In the genomic region with DNA sequence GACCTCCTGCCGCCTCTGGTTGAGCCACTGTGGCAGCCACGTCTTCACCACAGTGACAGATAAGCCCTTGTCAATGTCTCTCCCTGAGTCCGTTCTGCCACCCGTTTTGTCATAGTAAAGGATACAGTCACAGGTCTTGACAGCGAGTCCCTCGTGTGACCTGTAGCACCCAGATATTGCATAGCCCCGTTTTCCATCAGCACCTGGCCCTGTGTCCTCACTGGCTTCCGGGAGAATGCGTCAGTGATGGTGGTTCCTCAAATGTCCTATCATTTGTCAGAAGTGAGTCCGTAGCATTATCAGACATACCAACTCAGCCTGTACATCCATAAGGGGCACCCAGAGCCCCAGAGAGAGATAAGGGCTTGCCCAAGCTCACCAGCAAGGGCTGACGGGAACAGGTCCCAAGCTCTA, we compare ENCODE assay signal across 10 mouse cellular contexts. TPM values are rescaled to one million over a fixed set of nuclear protein-coding genes. Genes with fewer than 3 reads are reported as not detected.
DNase-seq lines count a peak whose midpoint lies in the region; ATAC-seq lines count a peak whose summit lies in the region.
"Had no signal": no experiment of that assay in that cellular context is flagged by ENCODE, and none has a peak within 500 bp of the region (broad histone marks: within the 10 kb centered on the region; RNA-seq: fewer than 3 reads in every experiment).

No protein-coding gene starts in this region.

- WGBS in lung, embryonic 16.5 days, result 71% methylated on average over 11 of the region's 11 CpGs
- WGBS in limb, embryonic 15.5 days, result 84% methylated on average over 11 of the region's 11 CpGs

- H3K4me2 ChIP-seq in lung, embryonic 16.5 days (ENCODE audit: low read depth, low read length), result no peak overlapping the region; the same call in 1 of the 2 replicates
- H3K4me2 ChIP-seq in limb, embryonic 15.5 days, result no peak overlapping the region

- H3K9me3 ChIP-seq in lung, embryonic 16.5 days (ENCODE audit: control insufficient read depth, low read length), result peaks cover 5% of the 10 kb centered on the region
- no peaks in the 10 kb centered on the region for H3K9me3 ChIP-seq in limb, embryonic 15.5 days

- no peak overlapping the region for H3K4me3 ChIP-seq in lung, embryonic 16.5 days (ENCODE audit: low read length)
- no peak overlapping the region for H3K4me3 ChIP-seq in limb, embryonic 15.5 days

- no peaks in the 10 kb centered on the region for H3K27me3 ChIP-seq in lung, embryonic 16.5 days (ENCODE audit: control insufficient read depth, insufficient read depth, low read depth, low read length)
- no peaks in the 10 kb centered on the region for H3K27me3 ChIP-seq in limb, embryonic 15.5 days

- ATAC-seq in lung, embryonic 16.5 days (ENCODE audit: low read depth), result no peak
- ATAC-seq in limb, embryonic 15.5 days (ENCODE audit: insufficient number of reproducible peaks, low FRiP score, low TSS enrichment, low read depth), result no peak
- ATAC-seq: hindbrain, postnatal 0 days had no signal

- H3K27ac ChIP-seq in lung, embryonic 16.5 days (ENCODE audit: low read length), result peak overlapping the region; percentile 98
- peak overlapping the region; percentile 34; the same call in 1 of the 2 replicates for H3K27ac ChIP-seq in limb, embryonic 15.5 days
- H3K27ac ChIP-seq: hindbrain, postnatal 0 days had no signal

- H3K9ac ChIP-seq in lung, embryonic 16.5 days (ENCODE audit: low read length), result no peak overlapping the region
- no peak overlapping the region for H3K9ac ChIP-seq in limb, embryonic 15.5 days

- no peak for DNase-seq in lung, postnatal 10 days
- peak; percentile 70 for DNase-seq in c-Kit-positive CD71-positive TER-119-negative erythroid progenitor cells, embryonic 14.5 days (ENCODE audit: low read depth)
- peak; percentile 23 for DNase-seq in naive thymus-derived CD4-positive, alpha-beta T cell, adult 2 months (ENCODE audit: low read depth)
- no peak for DNase-seq in layer of hippocampus, adult 9-10 months (ENCODE audit: low spot score)
- no peak for DNase-seq in cerebellum, adult 9-11 months
- DNase-seq in testis, postnatal 14 days (ENCODE audit: low spot score), result no peak
- DNase-seq: right cerebral cortex, postnatal 4 days had no signal

- H3K4me1 ChIP-seq in lung, embryonic 16.5 days (replicated peaks; ENCODE audit: control insufficient read depth, insufficient read depth, low read length), result peaks cover 24% of the 10 kb centered on the region
- H3K4me1 ChIP-seq in limb, embryonic 15.5 days, result peaks cover 23% of the 10 kb centered on the region

- H3K36me3 ChIP-seq in lung, embryonic 16.5 days (ENCODE audit: control insufficient read depth, insufficient read depth, low read length), result peaks cover 19% of the 10 kb centered on the region
- peaks cover 46% of the 10 kb centered on the region for H3K36me3 ChIP-seq in limb, embryonic 15.5 days

RNA-seq across cellular contexts. Expression of a gene that starts 38.7 kb away (rescaled TPM):
- polyA plus RNA-seq in lung, embryonic 16.5 days (2015; fragmentation: Nextera tagmentation; extraction: Ambion mirVana), result 193 and 220 TPM in 2 replicates
- polyA plus RNA-seq in limb, embryonic 15.5 days (2015; fragmentation: Nextera tagmentation; extraction: Ambion mirVana), result 207 and 214 TPM in 2 replicates

RNA-seq across cellular contexts. Expression of a gene that starts 41.8 kb away (rescaled TPM):
- polyA plus RNA-seq in lung, embryonic 16.5 days (2015; fragmentation: Nextera tagmentation; extraction: Ambion mirVana), result 170 and 179 TPM in 2 replicates
- polyA plus RNA-seq in limb, embryonic 15.5 days (2015; fragmentation: Nextera tagmentation; extraction: Ambion mirVana), result 117 and 133 TPM in 2 replicates

Comparison
In these comparisons a context has a peak if more than half of its experiments do, and no peak if none do; other contexts are left out.
1. DNase-seq: peak in c-Kit-positive CD71-positive TER-119-negative erythroid progenitor cells, embryonic 14.5 days (single experiment) and naive thymus-derived CD4-positive, alpha-beta T cell, adult 2 months (single experiment); none in lung, postnatal 10 days (single experiment), layer of hippocampus, adult 9-10 months (single experiment), cerebellum, adult 9-11 months (single experiment) and testis, postnatal 14 days (single experiment).